In the genomic region with DNA sequence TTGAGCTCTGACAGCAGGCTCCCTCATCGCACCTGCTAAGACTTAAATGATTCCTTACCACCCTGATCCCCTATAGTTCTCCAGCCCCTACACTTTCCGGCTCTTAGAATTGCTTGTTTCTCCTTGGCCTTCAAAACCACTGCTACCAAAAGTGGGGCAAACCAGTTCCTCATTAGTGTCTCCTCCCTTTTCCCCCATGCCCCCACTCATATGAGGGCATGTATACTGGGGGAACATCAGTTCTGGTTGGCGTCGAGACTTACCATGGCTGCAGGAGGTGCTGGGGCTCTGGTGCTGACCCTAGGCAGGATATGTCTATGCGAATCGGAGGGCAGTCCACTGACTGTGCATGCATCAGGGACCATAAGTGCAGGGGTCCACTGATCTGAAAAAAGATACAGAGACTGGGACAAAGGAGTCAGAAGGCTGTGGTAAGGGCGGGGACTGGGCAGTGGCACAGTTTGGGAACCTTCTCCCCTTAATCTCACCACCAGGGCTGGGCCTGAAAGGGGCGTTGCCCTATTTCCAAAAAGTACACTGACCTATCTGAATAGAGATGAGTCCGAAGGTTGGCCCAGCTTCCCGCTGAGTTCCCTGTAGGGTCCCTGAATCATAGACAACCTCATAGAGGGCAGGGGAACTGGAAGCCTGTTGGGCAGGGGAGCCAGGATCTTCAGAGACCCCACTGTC, we compare ENCODE assay signal across 20 mouse cellular contexts. TPM values are rescaled to one million over a fixed set of nuclear protein-coding genes. Genes with fewer than 3 reads are reported as not detected.
DNase-seq lines count a peak whose midpoint lies in the region; ATAC-seq and TF ChIP-seq lines count a peak whose summit lies in the region.
"Had no signal": no experiment of that assay in that cellular context is flagged by ENCODE, and none has a peak within 500 bp of the region (broad histone marks: within the 10 kb centered on the region; RNA-seq: fewer than 3 reads in every experiment).

No protein-coding gene starts in this region.

- ATAC-seq in intestine, embryonic 14.5 days (replicated peaks; ENCODE audit: low FRiP score, low TSS enrichment, low read depth), result no peak
- ATAC-seq in intestine, postnatal 0 days, result no peak
- ATAC-seq in common myeloid progenitor, adult 5-6 weeks (replicated peaks; ENCODE audit: low read depth, poor library complexity, severe bottlenecking), result peak; percentile 69; the same call in 1 of the 2 replicates
- ATAC-seq in granulocyte monocyte progenitor cell, adult 5-6 weeks (replicated peaks; ENCODE audit: poor library complexity, severe bottlenecking), result peak; percentile 76
- peak; percentile 59 for ATAC-seq in megakaryocyte progenitor cell, adult 5-6 weeks (replicated peaks; ENCODE audit: poor library complexity)
- ATAC-seq: hindbrain, postnatal 0 days; midbrain, embryonic 15.5 days; Patski had no signal

- no peak overlapping the region for H3K27ac ChIP-seq in intestine, embryonic 14.5 days (ENCODE audit: low read depth)
- no peak overlapping the region for H3K27ac ChIP-seq in intestine, postnatal 0 days (ENCODE audit: low read depth, low read length)
- H3K27ac ChIP-seq: forebrain, embryonic 12.5 days; heart, adult 2 months; hindbrain, postnatal 0 days; kidney, embryonic 15.5 days; layer of hippocampus, adult 2 months; left cerebral cortex, adult 2 months; midbrain, embryonic 15.5 days had no signal

- WGBS in intestine, embryonic 14.5 days, result 80% methylated on average over 10 of the region's 10 CpGs
- WGBS in intestine, postnatal 0 days, result 89% methylated on average over 10 of the region's 10 CpGs

- H3K9ac ChIP-seq in intestine, embryonic 14.5 days (ENCODE audit: low read length), result no peak overlapping the region
- no peak overlapping the region for H3K9ac ChIP-seq in intestine, postnatal 0 days (ENCODE audit: low read depth, low read length)
- H3K9ac ChIP-seq: limb, embryonic 15.5 days; midbrain, embryonic 15.5 days had no signal

- H3K36me3 ChIP-seq in intestine, embryonic 14.5 days (ENCODE audit: control insufficient read depth, insufficient read depth, low read length), result 0 out of 2 replicates have a peak, but pooled peaks cover 3% of the 10 kb centered on the region
- no peaks in the 10 kb centered on the region; the same call in 1 of the 2 replicates for H3K36me3 ChIP-seq in intestine, postnatal 0 days (ENCODE audit: control insufficient read depth, insufficient read depth)
- H3K36me3 ChIP-seq: forebrain, embryonic 12.5 days; limb, embryonic 15.5 days; midbrain, embryonic 15.5 days had no signal

- TF ChIP-seq CTCF in intestine, postnatal 0 days (IDR thresholded peaks at IDR 0.05; ENCODE audit: low read depth), result no peak

- peak overlapping the region; percentile 68; the same call in 1 of the 2 replicates for H3K4me2 ChIP-seq in intestine, embryonic 14.5 days (ENCODE audit: low read length)
- no peak overlapping the region; the same call in none of the 2 replicates for H3K4me2 ChIP-seq in intestine, postnatal 0 days (replicated peaks; ENCODE audit: low read depth)

- no peak overlapping the region for H3K4me3 ChIP-seq in intestine, embryonic 14.5 days (ENCODE audit: low read depth, low read length)
- no peak overlapping the region for H3K4me3 ChIP-seq in intestine, postnatal 0 days (ENCODE audit: low read depth, low read length)
- H3K4me3 ChIP-seq: layer of hippocampus, adult 2 months; left cerebral cortex, adult 2 months had no signal

- H3K27me3 ChIP-seq in intestine, embryonic 14.5 days (replicated peaks; ENCODE audit: control insufficient read depth, insufficient read depth, low read length), result no peaks in the 10 kb centered on the region
- H3K27me3 ChIP-seq in intestine, postnatal 0 days (replicated peaks; ENCODE audit: control insufficient read depth, insufficient read depth, low read length), result no peaks in the 10 kb centered on the region
- H3K27me3 ChIP-seq: forebrain, embryonic 12.5 days; kidney, embryonic 15.5 days; limb, embryonic 15.5 days; midbrain, embryonic 15.5 days; Patski had no signal

- DNase-seq in intestine, embryonic 14.5 days (ENCODE audit: low spot score), result no peak
- DNase-seq in c-Kit-positive CD71-positive TER-119-positive erythroid progenitor cells, embryonic 14.5 days (ENCODE audit: low spot score), result no peak
- DNase-seq in urinary bladder, postnatal 25 days (ENCODE audit: low spot score), result no peak
- DNase-seq: cerebellum, adult 11 months; cerebellum, postnatal 25 days; heart, adult 2 months; right cerebral cortex, postnatal 14 days; thymus, postnatal 25 days had no signal

- H3K4me1 ChIP-seq in intestine, embryonic 14.5 days (replicated peaks; ENCODE audit: control insufficient read depth, insufficient read depth, low read length), result peaks cover 9% of the 10 kb centered on the region
- peaks cover 5% of the 10 kb centered on the region; the same call in 1 of the 2 replicates for H3K4me1 ChIP-seq in intestine, postnatal 0 days (replicated peaks; ENCODE audit: control insufficient read depth, insufficient read depth, low read length)

- no peaks in the 10 kb centered on the region for H3K9me3 ChIP-seq in intestine, embryonic 14.5 days (ENCODE audit: control insufficient read depth, low read length)
- no peaks in the 10 kb centered on the region for H3K9me3 ChIP-seq in intestine, postnatal 0 days (ENCODE audit: control insufficient read depth)
- H3K9me3 ChIP-seq: forebrain, embryonic 12.5 days; kidney, embryonic 15.5 days; limb, embryonic 15.5 days; midbrain, embryonic 15.5 days had no signal

RNA-seq across cellular contexts. Expression of a gene that starts 1.5 kb away (rescaled TPM):
- polyA plus RNA-seq in intestine, embryonic 14.5 days (2014; fragmentation: Nextera tagmentation; extraction: Ambion mirVana), result 5.8 and 6.9 TPM in 2 replicates
- polyA plus RNA-seq in intestine, postnatal 0 days (2015; fragmentation: Nextera tagmentation; extraction: Ambion mirVana), result 7.5 and 8.6 TPM in 2 replicates
- not detected in 2 replicates for total RNA-seq in common myeloid progenitor, adult 5-6 weeks (2017)
- not detected in 2 replicates for total RNA-seq in granulocyte monocyte progenitor cell, adult 5-6 weeks (2014; fragmentation: Nextera tagmentation)
- total RNA-seq in granulocyte monocyte progenitor cell, adult 5-6 weeks (2017), result not detected in 2 replicates
- 0.39 TPM in 1 of 2 replicates, not detected in the other for total RNA-seq in megakaryocyte progenitor cell, adult 5-6 weeks (2015)
- total RNA-seq in megakaryocyte progenitor cell, adult 5-6 weeks (2017), result not detected in 2 replicates
- total RNA-seq: layer of hippocampus, adult 2 months had no signal

RNA-seq across cellular contexts. Expression of a gene that starts 6.2 kb away (rescaled TPM):
- 101 and 104 TPM in 2 replicates for polyA plus RNA-seq in intestine, embryonic 14.5 days (2014; fragmentation: Nextera tagmentation; extraction: Ambion mirVana)
- polyA plus RNA-seq in intestine, postnatal 0 days (2015; fragmentation: Nextera tagmentation; extraction: Ambion mirVana), result 153 and 158 TPM in 2 replicates
- 35.0 and 42.1 TPM in 2 replicates for total RNA-seq in common myeloid progenitor, adult 5-6 weeks (2017)
- 26.6 and 35.3 TPM in 2 replicates for total RNA-seq in granulocyte monocyte progenitor cell, adult 5-6 weeks (2014; fragmentation: Nextera tagmentation)
- 36.4 and 36.6 TPM in 2 replicates for total RNA-seq in granulocyte monocyte progenitor cell, adult 5-6 weeks (2017)
- total RNA-seq in megakaryocyte progenitor cell, adult 5-6 weeks (2015), result 15.6 and 19.5 TPM in 2 replicates
- total RNA-seq in megakaryocyte progenitor cell, adult 5-6 weeks (2017), result 31.4 and 41.2 TPM in 2 replicates

RNA-seq across cellular contexts. Expression of a gene that starts 10.4 kb away (rescaled TPM):
- polyA plus RNA-seq in intestine, embryonic 14.5 days (2014; fragmentation: Nextera tagmentation; extraction: Ambion mirVana), result 112 and 114 TPM in 2 replicates
- polyA plus RNA-seq in intestine, postnatal 0 days (2015; fragmentation: Nextera tagmentation; extraction: Ambion mirVana), result 169 and 172 TPM in 2 replicates
- 51.4 and 52.9 TPM in 2 replicates for total RNA-seq in common myeloid progenitor, adult 5-6 weeks (2017)
- total RNA-seq in granulocyte monocyte progenitor cell, adult 5-6 weeks (2014; fragmentation: Nextera tagmentation), result 85.8 and 89.8 TPM in 2 replicates
- total RNA-seq in granulocyte monocyte progenitor cell, adult 5-6 weeks (2017), result 44.6 and 55.5 TPM in 2 replicates
- total RNA-seq in megakaryocyte progenitor cell, adult 5-6 weeks (2015), result 91.6 and 102 TPM in 2 replicates
- total RNA-seq in megakaryocyte progenitor cell, adult 5-6 weeks (2017), result 43.1 and 48.6 TPM in 2 replicates

RNA-seq across cellular contexts. Expression of a gene that starts 12.1 kb away (rescaled TPM):
- polyA plus RNA-seq in intestine, embryonic 14.5 days (2014; fragmentation: Nextera tagmentation; extraction: Ambion mirVana), result 17.3 and 17.5 TPM in 2 replicates
- 12.2 and 14.9 TPM in 2 replicates for polyA plus RNA-seq in intestine, postnatal 0 days (2015; fragmentation: Nextera tagmentation; extraction: Ambion mirVana)
- total RNA-seq in common myeloid progenitor, adult 5-6 weeks (2017), result 13.4 and 16.5 TPM in 2 replicates
- 48.1 and 49.5 TPM in 2 replicates for total RNA-seq in granulocyte monocyte progenitor cell, adult 5-6 weeks (2014; fragmentation: Nextera tagmentation)
- 10.1 and 11.4 TPM in 2 replicates for total RNA-seq in granulocyte monocyte progenitor cell, adult 5-6 weeks (2017)
- 30.9 and 32.5 TPM in 2 replicates for total RNA-seq in megakaryocyte progenitor cell, adult 5-6 weeks (2015)
- total RNA-seq in megakaryocyte progenitor cell, adult 5-6 weeks (2017), result 10.2 and 18.2 TPM in 2 replicates

RNA-seq across cellular contexts. Expression of a gene that starts 23.2 kb away (rescaled TPM):
- polyA plus RNA-seq in intestine, embryonic 14.5 days (2014; fragmentation: Nextera tagmentation; extraction: Ambion mirVana), result 3.6 and 4.9 TPM in 2 replicates
- 0.93 and 0.94 TPM in 2 replicates for polyA plus RNA-seq in intestine, postnatal 0 days (2015; fragmentation: Nextera tagmentation; extraction: Ambion mirVana)
- 9.7 and 14.9 TPM in 2 replicates for total RNA-seq in common myeloid progenitor, adult 5-6 weeks (2017)
- 28.1 and 37.5 TPM in 2 replicates for total RNA-seq in granulocyte monocyte progenitor cell, adult 5-6 weeks (2014; fragmentation: Nextera tagmentation)
- 13.6 and 16.5 TPM in 2 replicates for total RNA-seq in granulocyte monocyte progenitor cell, adult 5-6 weeks (2017)
- total RNA-seq in megakaryocyte progenitor cell, adult 5-6 weeks (2015), result 16.5 and 21.9 TPM in 2 replicates
- total RNA-seq in megakaryocyte progenitor cell, adult 5-6 weeks (2017), result 8.9 and 10.4 TPM in 2 replicates

Comparison
In these comparisons a context has a peak if more than half of its experiments do, and no peak if none do; other contexts are left out.
1. ATAC-seq: peak in common myeloid progenitor, adult 5-6 weeks (single experiment), granulocyte monocyte progenitor cell, adult 5-6 weeks (single experiment) and megakaryocyte progenitor cell, adult 5-6 weeks (single experiment); none in intestine, embryonic 14.5 days (single experiment) and intestine, postnatal 0 days (single experiment).